Mouse (Mus musculus): ENCODE measurements around the gene Kif5a.

- TF ChIP-seq CTCF (IDR thresholded peaks at IDR 0.05; ENCODE audit: control insufficient read depth, insufficient read depth, low read length) (no peak), POLR2A (IDR thresholded peaks at IDR 0.05; ENCODE audit: borderline replicate concordance, control insufficient read depth, low read depth, low read length) (no peak)
Observed at GRCm38 (mm10) chr10:127216456-127216855, 46.7 kb downstream of the Kif5a start.

All from bone marrow, adult 2 months (tissue).